Mouse (Mus musculus) layer of hippocampus, postnatal 36 days (tissue): ENCODE data around the gene Rapgef1. TPM values are rescaled to one million over a fixed set of nuclear protein-coding genes. Genes with fewer than 3 reads are reported as not detected.
"Not testable (repeated sequence)": the region's sequence is repeated elsewhere in the genome, so short reads cannot be mapped to it uniquely, and the experiment has no call there.

Experiments used
- DNase-seq, 2 experiments: peaks; one replicate each; pipeline ENCODE4 v3.0.0; 2022
- total RNA-seq, 2 experiments: library from RNA; stranded (reverse); gene quantifications; 2 replicates each; pipeline ENCODE4 v1.2.3; 2021

Rapgef1 gene
- total RNA-seq, 2 experiments from 2014 or later = 94.0 to 99.0 TPM

DNA sequence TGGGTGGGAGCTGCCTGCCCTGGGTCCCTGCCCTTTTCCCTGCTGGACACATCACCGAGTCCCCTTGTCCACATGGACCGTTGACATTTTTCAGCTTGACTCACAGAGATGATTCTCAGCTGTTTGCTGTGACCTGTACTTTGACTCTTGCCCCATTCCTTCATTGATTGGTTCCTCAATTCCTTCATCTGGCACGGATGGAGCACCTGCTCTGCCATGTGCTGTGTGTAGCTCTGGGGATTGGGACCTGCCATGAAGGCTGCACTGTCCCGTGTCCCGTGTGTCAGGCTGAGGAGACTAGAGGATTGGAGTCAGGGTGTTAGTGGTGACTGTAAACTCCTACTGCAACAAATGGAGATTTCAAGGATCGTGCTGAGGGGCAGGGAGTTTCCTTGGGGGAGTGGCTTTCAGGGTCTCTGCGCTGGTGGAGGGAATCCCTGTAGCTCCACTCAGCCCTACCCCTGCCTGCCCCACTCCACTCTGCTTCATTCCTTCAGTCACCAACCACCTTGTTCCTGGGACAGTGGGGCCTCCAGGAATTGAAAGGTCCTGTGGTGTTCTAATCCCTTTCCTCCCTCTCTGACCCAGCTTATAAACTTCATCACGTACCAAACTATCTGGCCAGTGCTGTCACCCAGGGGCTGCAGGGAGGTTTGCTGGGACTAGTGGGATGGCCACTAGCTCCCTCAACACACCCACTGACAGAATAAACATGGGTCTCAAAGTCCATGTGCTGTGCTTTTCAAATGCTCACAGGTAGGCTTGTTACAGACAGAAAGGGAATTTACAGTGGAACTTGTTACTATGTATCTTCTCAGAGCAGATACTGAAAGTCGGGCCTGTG lies 3.9 kb downstream of the Rapgef1 start:
- DNase-seq = no peak

DNA sequence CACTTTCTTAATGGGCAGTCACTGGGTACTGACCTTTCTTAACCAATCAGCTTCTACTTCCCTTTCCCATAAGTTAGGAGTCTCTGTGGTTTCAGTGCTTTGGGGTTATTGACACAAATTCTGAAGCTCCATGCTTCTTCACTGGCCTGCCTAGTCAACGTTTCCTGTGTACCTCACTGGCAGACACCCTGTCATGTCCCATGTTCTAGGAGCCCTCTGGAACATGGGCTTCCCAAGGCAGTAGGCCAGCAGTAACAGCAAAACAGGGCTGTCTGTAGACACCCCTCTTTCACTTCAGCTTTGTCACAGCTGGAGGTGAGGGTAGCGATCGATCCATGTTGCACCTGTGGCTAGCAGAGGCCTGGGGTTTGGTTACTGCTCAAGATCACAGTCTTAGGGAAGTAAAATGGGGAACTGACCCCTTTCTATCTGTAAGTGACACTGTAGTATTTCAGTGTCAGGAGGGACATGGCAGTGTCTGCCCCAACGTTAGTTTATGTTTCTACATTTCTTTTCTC lies 4.6 kb downstream of the Rapgef1 start:
- no peak for DNase-seq

DNA sequence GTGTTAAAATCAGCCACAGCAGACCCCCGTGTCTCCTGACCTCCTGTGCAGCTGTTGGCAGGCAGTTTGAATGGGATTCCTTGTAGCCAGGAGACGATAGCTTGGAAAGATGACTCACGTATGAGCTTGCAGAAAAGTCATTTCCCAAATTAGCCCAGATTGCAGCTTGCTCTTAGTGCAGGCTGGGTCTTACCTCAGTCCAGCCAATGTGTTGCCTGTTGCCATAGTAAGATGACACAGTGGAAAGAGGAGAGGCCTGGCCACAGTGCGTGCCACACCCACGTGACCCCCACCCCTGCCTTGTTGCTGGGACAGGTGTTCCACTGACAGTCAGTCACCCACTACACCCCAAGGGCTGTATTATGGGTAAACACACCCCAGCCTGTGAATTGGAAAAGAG lies 5.2 kb downstream of the Rapgef1 start:
- DNase-seq = no peak

DNA sequence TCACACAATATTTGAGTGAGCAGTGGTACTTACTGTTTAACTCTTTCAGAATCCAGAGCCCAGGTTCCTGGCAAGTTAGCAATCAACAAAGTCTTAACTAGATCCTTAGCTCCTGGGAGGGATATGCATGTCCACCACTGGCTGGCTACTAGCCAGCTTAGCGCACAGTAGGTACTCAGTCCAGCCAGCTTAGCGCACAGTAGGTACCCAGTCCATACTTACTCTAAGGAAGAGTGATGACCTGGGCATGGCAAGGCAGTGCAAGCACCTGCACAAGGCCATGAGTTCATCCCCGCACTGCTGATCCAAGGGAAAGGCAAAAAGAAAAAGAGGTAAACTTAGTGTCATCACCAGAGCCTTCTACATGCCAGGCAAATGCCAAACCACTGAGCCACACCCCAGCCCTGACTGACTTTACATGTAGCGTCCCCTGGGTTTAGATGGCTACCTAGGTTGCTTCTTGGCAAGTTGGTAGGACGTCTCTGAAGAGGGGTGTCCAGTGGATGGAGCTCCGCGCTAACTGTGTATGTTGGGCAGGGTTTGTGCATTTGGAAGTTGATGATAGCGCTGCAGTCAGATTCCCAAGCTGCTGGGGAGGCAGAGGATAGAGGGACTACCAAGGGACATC lies 6.2 kb downstream of the Rapgef1 start:
- DNase-seq = no peak

- DNase-seq = no peak
Observed at GRCm38 (mm10) chr2:29627337-29627736, 7.8 kb downstream of the Rapgef1 start.

DNA sequence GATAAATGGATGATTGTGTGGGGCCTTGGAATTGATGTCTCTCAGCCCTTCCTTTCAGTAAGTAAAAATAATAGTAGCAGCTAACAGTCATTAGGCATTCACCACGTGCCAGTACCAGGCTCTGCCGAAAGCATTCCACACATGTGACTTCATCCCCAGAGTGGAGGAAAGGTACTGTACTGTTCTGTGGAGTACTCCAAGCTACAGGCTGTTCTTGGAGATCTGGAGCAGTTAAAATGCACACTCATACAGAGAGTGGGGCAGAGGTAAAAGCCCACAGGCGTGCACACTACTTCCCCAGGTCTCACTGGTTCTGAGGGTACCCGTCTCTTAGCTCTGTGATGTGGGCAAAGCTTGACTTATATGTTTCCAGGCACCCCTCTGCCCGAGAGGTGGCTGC lies 8.7 kb downstream of the Rapgef1 start:
- DNase-seq = no peak

DNA sequence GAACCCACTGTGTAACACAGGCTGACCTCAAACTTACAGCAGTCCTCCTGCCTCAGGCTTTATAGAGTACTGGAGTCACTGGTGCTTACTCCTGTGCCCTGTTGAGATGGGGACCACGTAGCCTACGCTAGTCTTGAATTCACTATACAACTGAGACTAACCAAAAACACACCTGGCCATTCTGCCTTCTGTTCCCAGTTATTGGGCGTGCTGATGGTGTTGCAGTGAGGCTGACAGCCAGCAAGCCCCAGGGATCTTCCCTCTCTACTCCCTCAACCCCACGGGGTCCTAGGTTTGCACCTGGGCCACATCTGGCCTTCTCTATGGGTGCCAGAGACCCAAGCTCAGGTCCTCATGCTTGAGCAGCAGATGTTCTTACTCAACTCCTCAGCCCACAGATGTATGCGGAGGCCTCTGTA lies 9.3 kb downstream of the Rapgef1 start:
- DNase-seq = no peak

DNA sequence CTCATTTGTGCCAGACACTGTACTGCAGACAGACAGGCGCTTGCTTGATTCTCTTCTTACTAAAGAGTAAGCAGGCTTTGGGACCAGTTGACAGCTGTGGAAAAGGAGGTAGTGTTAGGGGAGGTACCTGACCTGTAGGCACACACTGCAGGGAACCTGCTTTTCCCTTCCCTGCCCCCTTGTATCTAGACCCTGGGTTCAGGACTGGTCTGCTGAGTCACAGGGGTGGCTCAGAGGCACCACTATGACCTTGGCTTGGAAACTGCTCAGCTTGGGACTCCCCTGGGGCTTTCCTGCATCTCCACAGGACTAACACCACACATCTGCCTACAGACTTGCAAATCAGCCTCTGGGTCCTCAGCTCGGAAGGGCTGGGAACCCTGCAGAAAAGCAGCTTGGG lies 9.8 kb downstream of the Rapgef1 start:
- no peak for DNase-seq

DNA sequence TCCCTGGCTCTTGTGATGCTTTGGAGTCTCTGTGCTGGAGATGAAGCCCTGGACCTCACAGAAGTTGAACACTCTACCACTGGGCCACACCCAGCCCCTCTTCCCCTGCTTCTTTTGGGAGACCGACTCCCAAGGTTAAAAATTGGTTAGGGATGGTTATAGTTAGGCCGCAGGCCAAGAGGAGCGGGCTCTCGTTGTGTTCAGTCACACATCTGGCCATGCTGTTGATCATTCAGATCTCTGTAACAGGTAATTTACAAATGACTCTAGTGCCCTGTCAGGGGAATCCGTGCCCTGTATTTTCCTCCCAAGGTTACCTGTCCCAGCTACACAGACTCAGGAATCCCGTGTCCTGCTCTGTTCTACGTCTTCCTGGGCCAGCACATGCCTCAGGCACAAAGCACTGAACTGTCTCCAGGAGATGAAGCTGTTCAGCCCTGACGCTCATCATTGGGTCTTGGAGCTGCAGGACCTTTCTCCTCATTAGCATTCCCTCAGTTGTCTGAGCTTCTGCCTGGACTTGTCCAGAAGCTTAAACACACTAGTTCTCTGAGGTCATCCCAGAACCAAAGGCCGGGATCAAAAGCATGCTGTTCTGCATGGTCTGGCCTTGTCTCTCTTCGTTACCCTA lies 10.7 kb downstream of the Rapgef1 start:
- no peak for DNase-seq

GRCm38 (mm10) chr2:29631020-29631419 lies 11.5 kb downstream of the Rapgef1 start:
- DNase-seq = no peak

- not testable (repeated sequence) for DNase-seq
Observed at GRCm38 (mm10) chr2:29631564-29632167, 12.1 kb downstream of the Rapgef1 start.

- no peak for DNase-seq
Observed at GRCm38 (mm10) chr2:29632168-29632662, 12.7 kb downstream of the Rapgef1 start.

DNA sequence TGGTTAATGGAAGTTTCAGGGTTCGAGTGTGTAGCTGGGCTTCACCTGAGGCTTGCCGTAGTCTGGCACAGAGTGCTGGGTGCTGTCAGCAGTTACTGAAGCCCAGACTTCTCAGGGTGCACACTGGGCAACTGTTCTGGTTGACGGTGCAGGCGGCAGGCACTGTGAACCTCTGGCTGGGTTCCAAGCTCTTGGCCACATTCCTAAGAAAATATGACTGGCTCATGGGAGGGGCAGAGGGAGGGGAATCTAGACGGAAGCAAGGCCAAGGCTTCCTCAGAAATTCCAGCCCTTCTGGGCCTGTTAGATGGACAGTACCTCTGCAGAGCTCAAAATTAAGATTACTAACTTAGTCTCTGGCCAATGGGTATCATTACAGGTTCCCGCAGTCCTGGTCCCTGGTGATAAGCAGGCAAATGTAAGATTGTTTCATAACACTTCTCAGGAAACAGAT lies 13.6 kb downstream of the Rapgef1 start:
- peak; percentile 40 for DNase-seq

- DNase-seq = no peak
Observed at GRCm38 (mm10) chr2:29633782-29634181, 14.3 kb downstream of the Rapgef1 start.

DNA sequence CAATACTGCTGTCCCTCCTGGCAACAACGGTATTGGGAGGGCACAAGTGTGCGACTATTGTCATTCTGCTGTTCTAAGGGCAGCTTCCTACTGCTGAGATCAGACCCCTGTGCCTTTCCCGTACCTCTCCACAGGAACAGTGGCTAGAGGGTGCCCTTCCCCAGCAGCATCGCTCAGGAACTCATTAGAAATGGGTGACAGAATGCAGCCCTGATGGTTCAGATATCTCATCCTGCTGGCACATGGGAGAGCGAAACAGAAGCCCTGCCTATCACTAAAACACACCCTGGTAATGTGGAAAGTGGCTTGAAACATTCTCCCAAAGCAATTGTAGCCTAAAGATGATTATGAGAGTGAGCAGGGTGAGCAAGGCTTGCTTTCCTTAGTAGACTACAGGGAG lies 15.0 kb downstream of the Rapgef1 start:
- peak; percentile 43 to 51 for DNase-seq

DNA sequence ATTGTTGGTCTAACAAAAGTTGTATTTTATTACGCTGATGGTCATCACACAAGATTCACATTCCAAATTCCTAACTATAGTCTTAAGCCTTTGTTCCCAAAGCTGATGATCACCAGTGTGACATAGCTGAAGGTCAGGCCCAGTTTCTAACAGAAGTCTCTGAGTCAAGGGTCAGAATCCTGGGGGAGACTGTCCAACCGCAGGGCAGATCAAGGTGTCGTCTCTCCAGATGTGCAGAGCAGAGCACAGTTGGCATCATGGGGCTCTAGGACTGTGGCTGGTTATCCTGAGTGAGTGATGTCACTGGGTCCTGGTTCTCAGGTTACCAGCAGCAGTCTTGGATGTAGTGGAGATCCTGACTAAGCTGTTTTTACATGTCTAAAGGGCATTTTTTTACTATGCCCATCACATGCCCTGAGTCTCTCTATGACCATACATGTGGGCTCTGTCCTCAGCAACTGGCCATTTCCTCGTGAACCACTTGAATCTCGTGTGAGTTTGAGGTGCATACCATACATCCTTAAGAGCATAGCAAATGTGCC lies 16.5 kb downstream of the Rapgef1 start:
- DNase-seq = no peak

DNA sequence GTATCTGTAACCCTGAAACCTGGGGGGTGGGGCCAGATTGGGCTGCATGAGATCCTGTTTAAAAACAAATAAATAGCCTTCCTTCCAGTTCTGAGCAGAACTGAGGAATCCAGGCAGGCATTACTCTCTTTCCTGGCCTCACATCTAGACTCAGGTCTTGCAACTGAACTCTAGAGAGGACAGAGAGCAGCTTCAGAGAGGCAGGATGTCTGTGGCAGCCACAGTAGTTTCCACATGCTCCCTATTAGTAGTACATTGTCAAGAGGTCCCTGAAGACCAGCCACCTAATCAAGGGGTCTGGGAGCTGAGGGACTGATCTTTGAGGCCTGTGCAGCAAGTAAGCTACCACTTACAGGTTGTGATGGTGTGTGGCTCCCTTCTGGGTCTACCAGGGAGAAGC lies 18.0 kb downstream of the Rapgef1 start:
- DNase-seq = no peak

DNA sequence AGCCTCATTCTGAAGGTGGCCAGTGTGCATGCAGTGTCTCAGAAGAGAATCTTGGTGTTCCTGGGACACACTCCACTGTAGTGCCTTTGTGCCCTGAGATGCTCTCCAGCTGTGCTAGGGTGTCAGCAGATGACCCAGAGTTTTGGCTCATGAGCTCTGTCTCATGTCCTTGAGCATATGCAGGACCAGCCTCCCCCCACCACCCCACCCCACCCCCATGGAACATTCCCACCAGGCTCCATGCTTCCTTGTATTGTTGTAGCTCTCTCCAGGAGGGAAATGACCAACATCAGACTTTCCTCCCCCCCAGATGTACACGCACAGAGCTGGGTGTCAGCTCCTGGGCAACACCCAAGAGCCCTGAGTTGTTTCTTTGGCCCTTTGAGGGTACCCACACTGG lies 19.9 kb downstream of the Rapgef1 start:
- no peak for DNase-seq

DNA sequence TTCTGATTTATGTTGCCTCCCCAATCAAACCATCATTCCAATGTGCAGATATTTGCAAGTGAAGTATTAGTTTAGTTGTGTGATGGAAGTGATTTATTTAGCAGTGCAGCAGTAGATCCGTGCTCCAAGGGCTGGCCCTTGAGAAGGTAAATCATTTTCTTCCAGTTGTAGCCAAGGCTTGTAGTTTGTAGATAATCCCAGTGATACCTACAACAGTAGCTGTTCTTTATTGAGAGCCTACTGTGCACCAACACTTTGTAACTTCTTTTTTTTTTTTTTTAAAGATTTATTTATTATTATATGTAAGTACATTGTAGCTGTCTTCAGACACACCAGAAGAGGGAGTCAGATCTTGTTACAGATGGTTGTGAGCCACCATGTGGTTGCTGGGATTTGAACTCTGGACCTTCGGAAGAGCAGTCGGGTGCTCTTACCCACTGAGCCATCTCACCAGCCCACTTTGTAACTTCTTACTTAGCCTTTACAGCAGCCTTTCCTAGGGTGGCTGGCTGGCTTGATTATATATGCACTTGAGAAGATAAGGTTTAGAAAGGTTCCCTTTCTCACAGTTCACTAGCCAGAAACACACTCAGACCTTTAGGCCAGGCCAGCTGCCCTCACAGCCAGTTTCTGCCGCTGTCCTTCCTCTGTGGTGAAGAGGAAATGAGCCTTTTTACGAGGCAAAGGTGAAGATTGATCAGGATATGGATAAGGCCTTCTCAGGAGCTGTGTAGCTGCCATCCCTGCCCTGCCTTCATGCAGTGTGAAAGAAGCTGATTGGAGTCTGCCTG lies 20.6 kb downstream of the Rapgef1 start:
- DNase-seq = no peak

- no peak for DNase-seq
Observed at GRCm38 (mm10) chr2:29641707-29642106, 22.2 kb downstream of the Rapgef1 start.

DNA sequence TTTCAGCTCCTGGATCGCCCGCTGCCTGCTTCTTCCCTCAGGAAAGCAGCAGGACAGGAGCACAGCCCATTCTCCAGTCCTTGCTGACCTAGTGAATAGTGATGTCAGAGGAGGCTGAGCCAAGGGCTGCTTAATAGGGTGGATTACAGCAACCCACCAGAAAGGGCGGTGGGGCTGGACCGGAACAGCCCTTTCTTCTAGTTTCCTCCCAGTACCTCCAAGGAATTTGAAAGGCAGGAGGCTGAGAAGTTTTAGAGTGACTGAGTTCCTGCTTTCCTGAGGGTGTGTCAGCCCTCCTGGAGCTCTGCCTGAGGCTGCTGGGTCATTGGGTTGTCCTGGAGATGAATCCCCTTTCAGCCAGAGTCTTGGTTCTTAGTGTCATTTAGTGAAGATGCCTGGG lies 23.9 kb downstream of the Rapgef1 start:
- no peak for DNase-seq
